Mouse (Mus musculus) bone marrow macrophage, adult 2 months (primary cell): Measurements from ENCODE around the gene Ahdc1.

Source experiments
- CTCF ChIP-seq: IDR thresholded peaks from 2 replicates; pipeline ENCODE4 v1.5.1; 2012; ENCODE audit warnings: low read depth, mild to moderate bottlenecking, low read length, moderate library complexity
- POLR2A ChIP-seq: IDR thresholded peaks from 2 replicates; pipeline ENCODE4 v1.6.1; 2012; ENCODE audit warnings: mild to moderate bottlenecking, low read depth, low read length, borderline replicate concordance

GRCm38 (mm10) chr4:133023636-133024035 lies 12.6 kb downstream of the Ahdc1 start:
- TF ChIP-seq POLR2A = no peak
- no peak for TF ChIP-seq CTCF
